Mouse (Mus musculus) NIH3T3 (cell line): ENCODE results near the gene Becn1.

Experiments
- DNase-seq: peaks from one replicate; pipeline ENCODE4 v3.0.0-alpha.2; 2012; ENCODE audit warnings: low read depth

Becn1 gene

GRCm38 (mm10) chr11:101315665-101316500, 13.8 kb upstream of the Becn1 start, which contains the start of gene Psme3:
Psme3 (plus strand) TSS chr11:101316213.
- DNase-seq = peak; percentile 94

- DNase-seq = no peak
These were observed 13.1 kb upstream of the Becn1 start for GRCm38 (mm10) chr11:101315082-101315650.

GRCm38 (mm10) chr11:101314567-101314966, 12.5 kb upstream of the Becn1 start:
- no peak for DNase-seq

- no peak for DNase-seq
These were observed 10.1 kb upstream of the Becn1 start for GRCm38 (mm10) chr11:101312150-101312549.

- DNase-seq = no peak
These were observed 9.0 kb upstream of the Becn1 start for GRCm38 (mm10) chr11:101311083-101311482.

GRCm38 (mm10) chr11:101307744-101308143, 5.7 kb upstream of the Becn1 start:
- DNase-seq = no peak

GRCm38 (mm10) chr11:101301299-101302003, 635 bp downstream of the Becn1 start:
- DNase-seq = no peak

GRCm38 (mm10) chr11:101300881-101301280, 1.2 kb downstream of the Becn1 start:
- DNase-seq = peak; percentile 35

- DNase-seq = no peak
These were observed 6.9 kb downstream of the Becn1 start for GRCm38 (mm10) chr11:101295191-101295590.

- no peak for DNase-seq
These were observed 10.9 kb downstream of the Becn1 start for GRCm38 (mm10) chr11:101291231-101291630.

GRCm38 (mm10) chr11:101287306-101287705, 14.8 kb downstream of the Becn1 start:
- peak; percentile 81 for DNase-seq

- DNase-seq = no peak
These were observed 18.3 kb downstream of the Becn1 start for GRCm38 (mm10) chr11:101283805-101284204.

- no peak for DNase-seq
These were observed 19.2 kb downstream of the Becn1 start for GRCm38 (mm10) chr11:101282896-101283295.

- DNase-seq = no peak
These were observed 21.2 kb downstream of the Becn1 start for GRCm38 (mm10) chr11:101280837-101281236.

GRCm38 (mm10) chr11:101279193-101279569, 22.9 kb downstream of the Becn1 start:
- no peak for DNase-seq

- peak; percentile 90 for DNase-seq
These were observed 23.6 kb downstream of the Becn1 start, which contains the start of the genes Cntd1 and Coa3 for GRCm38 (mm10) chr11:101278223-101279192. Cntd1 (plus strand) TSS chr11:101279012. Coa3 (minus strand) TSS chr11:101279114.

- peak; percentile 82 for DNase-seq
These were observed 24.5 kb downstream of the Becn1 start for GRCm38 (mm10) chr11:101277381-101278222.

- DNase-seq = no peak
These were observed 25.6 kb downstream of the Becn1 start for GRCm38 (mm10) chr11:101276319-101277070.

- no peak for DNase-seq
These were observed 26.8 kb downstream of the Becn1 start for GRCm38 (mm10) chr11:101275309-101275708.

GRCm38 (mm10) chr11:101272446-101272845, 29.6 kb downstream of the Becn1 start:
- DNase-seq = no peak
